Mouse (Mus musculus) hindbrain, embryonic 12.5 days (tissue): ENCODE data around the gene Clec1b. TPM values are rescaled to one million over a fixed set of nuclear protein-coding genes. Genes with fewer than 3 reads are reported as not detected.
A peak's percentile ranks its signal among the peaks of the same experiment; 100 is the strongest.

Source experiments
- ATAC-seq: fragments of 200-750 bp; cut with Nextera tagmentation; 2 replicates; pipeline ENCODE4 v1.8.0; 2017; ENCODE audit warnings: moderate TSS enrichment; ENCODE audit not compliant: low FRiP score
- H3K27ac ChIP-seq: fragments of 300-500 bp; sonication (generic); 2 replicates; pipeline ENCODE4 v1.5.1; 2016; ENCODE audit warnings: mild to moderate bottlenecking
- H3K27me3 ChIP-seq: fragments of 300-500 bp; sonication (generic); 2 replicates; pipeline ENCODE4 v1.6.1; 2016; ENCODE audit warnings: mild to moderate bottlenecking
- H3K36me3 ChIP-seq: fragments of 300-500 bp; sonication (generic); 2 replicates; pipeline ENCODE4 v1.6.1; 2016; ENCODE audit warnings: mild to moderate bottlenecking
- H3K4me1 ChIP-seq: fragments of 300-500 bp; sonication (generic); 2 replicates; pipeline ENCODE4 v1.6.1; 2016
- H3K4me2 ChIP-seq: fragments of 300-500 bp; sonication (generic); replicated peaks from 2 replicates; pipeline ENCODE4 v1.6.1; 2016; ENCODE audit warnings: mild to moderate bottlenecking
- H3K4me3 ChIP-seq: fragments of 300-500 bp; sonication (generic); 2 replicates; pipeline ENCODE4 v1.5.1; 2016; ENCODE audit warnings: mild to moderate bottlenecking
- H3K9ac ChIP-seq: fragments of 300-500 bp; sonication (generic); 2 replicates; pipeline ENCODE4 v1.6.1; 2016; ENCODE audit warnings: mild to moderate bottlenecking, moderate library complexity
- H3K9me3 ChIP-seq: fragments of 300-500 bp; sonication (generic); replicated peaks from 2 replicates; pipeline ENCODE4 v1.6.1; 2016; ENCODE audit warnings: mild to moderate bottlenecking
- WGBS: fragments of 180-500 bp; shearing (Covaris S2); methylation state at CpG from one replicate; pipeline ENCODE4 v1.1.7; 2016; 5-methylcytosine and 5-hydroxymethylcytosine counted together
- polyA plus RNA-seq: library from polyadenylated mRNA; unstranded; fragments of >200 nt; fragmentation: Nextera tagmentation; extraction: Ambion mirVana; gene quantifications from 2 replicates; pipeline ENCODE4 v1.2.1, GENCODE M21; 2016

Clec1b gene
- polyA plus RNA-seq, 1 experiment from 2014 or later, result 4.8 TPM

GRCm38 (mm10) chr6:129423040-129423733 lies 26.1 kb downstream of the Clec1b start:
- H3K4me3 ChIP-seq, result no peak overlapping the region
- H3K27ac ChIP-seq, result no peak overlapping the region
- H3K9ac ChIP-seq, result no peak overlapping the region
- peaks cover 3% of the 10 kb centered on the region for H3K4me1 ChIP-seq
- no peaks in the 10 kb centered on the region for H3K27me3 ChIP-seq
- peak; percentile 11; the same call in 1 of the 2 replicates for ATAC-seq
- no peaks in the 10 kb centered on the region for H3K36me3 ChIP-seq
- no peaks in the 10 kb centered on the region for H3K9me3 ChIP-seq
- 82% methylated on average over 4 of the region's 4 CpGs for WGBS
- H3K4me2 ChIP-seq, result no peak overlapping the region

DNA sequence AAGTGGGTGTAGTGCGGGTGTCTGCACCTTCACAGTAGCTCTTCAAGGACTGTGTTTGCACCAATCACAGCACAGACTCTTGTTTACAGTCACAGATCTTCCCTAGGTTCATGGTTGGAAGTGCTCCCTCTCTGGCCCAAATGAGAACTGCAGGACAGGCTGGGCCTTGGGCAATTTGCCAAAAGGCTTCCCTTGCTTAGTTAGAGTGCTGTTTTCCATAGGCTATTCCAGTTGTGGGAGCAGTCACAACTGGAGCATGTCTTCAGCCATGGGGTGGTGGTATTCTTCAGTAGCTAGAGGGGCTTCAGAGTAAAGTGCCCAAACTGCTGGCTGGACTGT lies 26.6 kb downstream of the Clec1b start:
- no peaks in the 10 kb centered on the region for H3K27me3 ChIP-seq
- 12% methylated on average over 1 of the region's 1 CpGs for WGBS
- peak; percentile 86 for ATAC-seq
- no peak overlapping the region for H3K4me2 ChIP-seq
- no peaks in the 10 kb centered on the region for H3K36me3 ChIP-seq
- no peaks in the 10 kb centered on the region for H3K9me3 ChIP-seq
- no peak overlapping the region for H3K27ac ChIP-seq
- no peak overlapping the region for H3K9ac ChIP-seq
- H3K4me1 ChIP-seq, result peaks cover 3% of the 10 kb centered on the region
- no peak overlapping the region for H3K4me3 ChIP-seq

- Histone ChIP-seq H3K4me3 (no peak overlapping the region), H3K36me3 (no peaks in the 10 kb centered on the region), H3K4me2 (no peak overlapping the region), H3K27ac (no peak overlapping the region), H3K9me3 (no peaks in the 10 kb centered on the region), H3K27me3 (no peaks in the 10 kb centered on the region), H3K4me1 (peaks cover 3% of the 10 kb centered on the region), H3K9ac (no peak overlapping the region)
- ATAC-seq, result no peak
- 67% methylated on average over 5 of the region's 5 CpGs for WGBS
Observed at GRCm38 (mm10) chr6:129425217-129425616, 28.1 kb downstream of the Clec1b start.

GRCm38 (mm10) chr6:129425812-129426211 lies 28.7 kb downstream of the Clec1b start:
- Histone ChIP-seq H3K27ac (no peak overlapping the region), H3K9me3 (no peaks in the 10 kb centered on the region), H3K36me3 (no peaks in the 10 kb centered on the region), H3K4me1 (peaks cover 3% of the 10 kb centered on the region), H3K9ac (no peak overlapping the region), H3K4me3 (no peak overlapping the region), H3K27me3 (no peaks in the 10 kb centered on the region), H3K4me2 (no peak overlapping the region)
- no peak for ATAC-seq
- 46% methylated on average over 5 of the region's 5 CpGs for WGBS

DNA sequence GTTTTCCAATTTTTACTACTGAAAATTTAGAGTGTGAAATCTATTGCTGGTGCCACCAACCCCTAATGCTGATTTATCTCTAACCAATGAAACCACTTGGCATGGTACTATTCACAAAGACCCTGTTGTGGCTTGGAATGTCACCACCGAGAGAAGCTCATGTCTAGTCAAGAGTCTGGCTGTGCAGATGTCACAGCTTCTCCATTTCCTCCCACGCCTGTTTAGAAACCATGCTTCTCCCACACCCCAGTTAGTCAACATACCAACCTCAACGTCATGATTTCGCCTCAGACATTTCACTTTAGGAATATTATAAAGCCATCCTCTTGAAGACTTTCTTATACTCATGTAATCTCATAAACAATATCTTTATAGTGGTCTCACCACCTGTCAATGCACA lies 30.2 kb downstream of the Clec1b start:
- 79% methylated on average over 4 of the region's 4 CpGs for WGBS
- Histone ChIP-seq H3K9ac (no peak overlapping the region), H3K27me3 (no peaks in the 10 kb centered on the region), H3K4me3 (no peak overlapping the region), H3K9me3 (no peaks in the 10 kb centered on the region), H3K36me3 (no peaks in the 10 kb centered on the region), H3K4me1 (peaks cover 3% of the 10 kb centered on the region), H3K4me2 (no peak overlapping the region), H3K27ac (no peak overlapping the region)
- no peak for ATAC-seq

DNA sequence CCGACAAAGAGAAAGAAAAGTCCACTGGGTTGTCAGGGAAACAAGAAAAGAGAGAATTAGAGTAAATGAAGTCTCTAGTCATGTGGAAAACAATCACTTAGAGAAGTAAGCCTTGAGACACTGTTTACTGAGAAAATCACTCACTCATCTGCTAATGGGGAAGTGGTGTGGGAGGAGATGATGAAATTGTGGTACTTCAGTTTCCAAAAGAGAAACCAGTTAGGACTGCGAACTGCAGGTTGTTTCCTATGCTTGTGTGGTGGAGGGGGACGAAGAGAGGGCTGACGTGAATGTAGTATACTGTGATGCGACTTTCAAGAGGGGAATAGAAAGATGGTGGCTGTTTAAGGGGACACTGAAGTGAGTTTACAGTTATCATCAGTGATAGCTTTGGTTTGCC lies 37.1 kb downstream of the Clec1b start:
- WGBS, result 62% methylated on average over 5 of the region's 5 CpGs
- Histone ChIP-seq H3K9me3 (no peaks in the 10 kb centered on the region), H3K27ac (no peak overlapping the region), H3K4me2 (no peak overlapping the region), H3K4me3 (no peak overlapping the region), H3K36me3 (no peaks in the 10 kb centered on the region), H3K9ac (no peak overlapping the region), H3K4me1 (no peaks in the 10 kb centered on the region), H3K27me3 (no peaks in the 10 kb centered on the region)
- ATAC-seq, result no peak

GRCm38 (mm10) chr6:129436025-129436424 lies 38.9 kb downstream of the Clec1b start:
- Histone ChIP-seq H3K4me1 (no peaks in the 10 kb centered on the region), H3K27me3 (no peaks in the 10 kb centered on the region), H3K27ac (no peak overlapping the region), H3K4me2 (no peak overlapping the region), H3K9ac (no peak overlapping the region), H3K4me3 (no peak overlapping the region), H3K36me3 (no peaks in the 10 kb centered on the region), H3K9me3 (no peaks in the 10 kb centered on the region)
- no peak for ATAC-seq
- WGBS, result 89% methylated on average over 3 of the region's 3 CpGs

GRCm38 (mm10) chr6:129438033-129438432 lies 40.9 kb downstream of the Clec1b start:
- Histone ChIP-seq H3K9me3 (no peaks in the 10 kb centered on the region), H3K36me3 (no peaks in the 10 kb centered on the region), H3K27ac (no peak overlapping the region), H3K4me1 (no peaks in the 10 kb centered on the region), H3K4me2 (no peak overlapping the region), H3K4me3 (no peak overlapping the region), H3K9ac (no peak overlapping the region), H3K27me3 (no peaks in the 10 kb centered on the region)
- WGBS, result 87% methylated on average over 2 of the region's 2 CpGs
- ATAC-seq, result no peak

GRCm38 (mm10) chr6:129449743-129450142 lies 52.6 kb downstream of the Clec1b start:
- Histone ChIP-seq H3K36me3 (no peaks in the 10 kb centered on the region), H3K27me3 (no peaks in the 10 kb centered on the region), H3K4me1 (no peaks in the 10 kb centered on the region), H3K9ac (no peak overlapping the region), H3K27ac (no peak overlapping the region), H3K4me2 (no peak overlapping the region), H3K9me3 (no peaks in the 10 kb centered on the region), H3K4me3 (no peak overlapping the region)
- WGBS, result 75% methylated on average over 6 of the region's 6 CpGs
- ATAC-seq, result no peak

GRCm38 (mm10) chr6:129451411-129452039 lies 54.4 kb downstream of the Clec1b start, which contains the start of gene Clec1a:
Gene Clec1a, minus strand, starts transcription at chr6:129452000.
- Histone ChIP-seq H3K9ac (no peak within 1 kb of the TSS), H3K27me3 (no peaks in the 10 kb centered on the region), H3K4me3 (no peak within 1 kb of the TSS), H3K27ac (no peak within 1 kb of the TSS), H3K4me2 (no peak within 1 kb of the TSS), H3K36me3 (no peaks in the 10 kb centered on the region), H3K9me3 (no peaks in the 10 kb centered on the region), H3K4me1 (no peaks in the 10 kb centered on the region)
- whole genome bisulfite sequencing, result 57% methylated on average over 13 of the region's 13 CpGs
- no peak for ATAC-seq

Other genes starting within 250 kb of the Clec1b start
- gene Clec2d, start 216.7 kb upstream of the Clec1b start, polyA plus RNA-seq, result not detected in 2 replicates
- 0.22 TPM in 1 of 2 replicates, not detected in the other for gene Cd69, start 121.9 kb upstream of the Clec1b start, polyA plus RNA-seq
- gene 4922502D21Rik, start 65.5 kb upstream of the Clec1b start, polyA plus RNA-seq, result not detected in 2 replicates
- gene Clec12a, start 54.6 kb upstream of the Clec1b start, polyA plus RNA-seq, result 0.38 and 0.40 TPM in 2 replicates
- gene Clec12b, start 11.4 kb upstream of the Clec1b start, polyA plus RNA-seq, result 0.17 TPM in 1 of 2 replicates, not detected in the other
- 0.12 and 0.16 TPM in 2 replicates for gene Clec9a, start 11.6 kb downstream of the Clec1b start, polyA plus RNA-seq
- 0.98 and 1.2 TPM in 2 replicates for gene Clec1a, start 54.7 kb downstream of the Clec1b start, polyA plus RNA-seq
- 0.07 TPM in 1 of 2 replicates, not detected in the other for gene Olr1, start 109.9 kb downstream of the Clec1b start, polyA plus RNA-seq
- not detected in 2 replicates for gene Tmem52b, start 115.3 kb downstream of the Clec1b start, polyA plus RNA-seq
- gene Gabarapl1, start 135.9 kb downstream of the Clec1b start, polyA plus RNA-seq, result 105 and 106 TPM in 2 replicates
- not detected in 2 replicates for gene Klre1, start 180.6 kb downstream of the Clec1b start, polyA plus RNA-seq
- gene Klrd1, start 194.5 kb downstream of the Clec1b start, polyA plus RNA-seq, result not detected in 2 replicates
- gene Klrk1, start 226.6 kb downstream of the Clec1b start, polyA plus RNA-seq, result 0.25 TPM in 2 replicates
- gene Klrc3, start 246.0 kb downstream of the Clec1b start, polyA plus RNA-seq, result not detected in 2 replicates